Mouse (Mus musculus) myocyte (in vitro differentiated cells): ENCODE data around the gene Kif13a. TPM values are rescaled to one million over a fixed set of nuclear protein-coding genes. Genes with fewer than 3 reads are reported as not detected.
A peak's percentile ranks its signal among the peaks of the same experiment; 100 is the strongest.

Experiments
- H3K27me3 ChIP-seq: one replicate; pipeline ENCODE4 v1.6.1; 2011; ENCODE audit not compliant: control insufficient read depth, insufficient read depth, insufficient read length
- H3K36me3 ChIP-seq: one replicate; pipeline ENCODE4 v1.6.1; 2011; ENCODE audit not compliant: control insufficient read depth, insufficient read depth
- H3K4me2 ChIP-seq: one replicate; pipeline ENCODE4 v1.6.1; 2011; ENCODE audit warnings: low read depth, control low read depth
- H3K4me3 ChIP-seq: one replicate; pipeline ENCODE4 v1.5.1; 2011; ENCODE audit warnings: mild to moderate bottlenecking, control low read depth, moderate library complexity
- H3K79me2 ChIP-seq: one replicate; pipeline ENCODE4 v1.6.1; 2011; ENCODE audit not compliant: control insufficient read depth, insufficient read depth
- H3ac ChIP-seq: one replicate; pipeline ENCODE4 v1.6.1; 2011; ENCODE audit not compliant: control insufficient read depth, insufficient read length
- CEBPB ChIP-seq: IDR thresholded peaks from 2 replicates; pipeline ENCODE4 v1.6.1; 2011; ENCODE audit warnings: mild to moderate bottlenecking, moderate library complexity; ENCODE audit not compliant: poor library complexity, insufficient read depth, severe bottlenecking
- E2F4 ChIP-seq: IDR thresholded peaks from one replicate; pipeline ENCODE4 v1.6.1; 2011; ENCODE audit warnings: mild to moderate bottlenecking, control low read depth, moderate library complexity; ENCODE audit not compliant: insufficient read depth
- MAX ChIP-seq: IDR thresholded peaks from one replicate; pipeline ENCODE4 v1.6.1; 2011; ENCODE audit warnings: low read depth, mild to moderate bottlenecking, control low read depth
- MYOD1 ChIP-seq, 3 experiments: IDR thresholded peaks; one replicate each; pipeline ENCODE4 v1.6.1; 2011; ENCODE audit warnings: control low read depth in 2 of 3, low read depth in 2 of 3, mild to moderate bottlenecking in 2 of 3, moderate library complexity in 1 of 3; ENCODE audit not compliant: insufficient read length in 2 of 3, control insufficient read depth in 1 of 3
- MYOG ChIP-seq, 3 experiments: IDR thresholded peaks; one replicate each; pipeline ENCODE4 v1.6.1; 2011; ENCODE audit warnings: control low read depth in 2 of 3, low read depth in 2 of 3, mild to moderate bottlenecking in 2 of 3; ENCODE audit not compliant: insufficient read length in 2 of 3, control insufficient read depth in 1 of 3, insufficient read depth in 1 of 3
- POLR2A ChIP-seq: IDR thresholded peaks from one replicate; pipeline ENCODE4 v1.6.1; 2011; ENCODE audit warnings: low read depth, mild to moderate bottlenecking, control low read depth, moderate library complexity; ENCODE audit not compliant: insufficient read length
- POLR2AphosphoS2 ChIP-seq: IDR thresholded peaks from one replicate; pipeline ENCODE4 v1.6.1; 2011; ENCODE audit warnings: low read depth, control low read depth; ENCODE audit not compliant: insufficient read length
- REST ChIP-seq: IDR thresholded peaks from one replicate; pipeline ENCODE4 v1.6.1; 2011; ENCODE audit warnings: mild to moderate bottlenecking, control low read depth, moderate library complexity; ENCODE audit not compliant: insufficient read depth, insufficient read length
- SRF ChIP-seq: IDR thresholded peaks from one replicate; pipeline ENCODE4 v1.6.1; 2011; ENCODE audit warnings: low read depth; ENCODE audit not compliant: control insufficient read depth, insufficient read length
- TCF12 ChIP-seq: IDR thresholded peaks from one replicate; pipeline ENCODE4 v1.6.1; 2011; ENCODE audit warnings: mild to moderate bottlenecking, control low read depth; ENCODE audit not compliant: poor library complexity, insufficient read depth, severe bottlenecking
- TCF3 ChIP-seq: IDR thresholded peaks from one replicate; pipeline ENCODE4 v1.6.1; 2011; ENCODE audit warnings: low read depth, control low read depth; ENCODE audit not compliant: insufficient read length
- USF1 ChIP-seq: IDR thresholded peaks from one replicate; pipeline ENCODE4 v1.6.1; 2011; ENCODE audit warnings: low read depth, mild to moderate bottlenecking, control low read depth, moderate library complexity
- polyA plus RNA-seq: library from polyadenylated mRNA; unstranded; fragments of >200 nt; fragmentation: generic; extraction: Trizol; gene quantifications from one replicate; pipeline ENCODE4 v1.2.1, GENCODE M21; 2012; ENCODE audit warnings: missing spikeins

Gene Kif13a
- polyA plus RNA-seq, 1 experiment = 15.4 TPM

DNA sequence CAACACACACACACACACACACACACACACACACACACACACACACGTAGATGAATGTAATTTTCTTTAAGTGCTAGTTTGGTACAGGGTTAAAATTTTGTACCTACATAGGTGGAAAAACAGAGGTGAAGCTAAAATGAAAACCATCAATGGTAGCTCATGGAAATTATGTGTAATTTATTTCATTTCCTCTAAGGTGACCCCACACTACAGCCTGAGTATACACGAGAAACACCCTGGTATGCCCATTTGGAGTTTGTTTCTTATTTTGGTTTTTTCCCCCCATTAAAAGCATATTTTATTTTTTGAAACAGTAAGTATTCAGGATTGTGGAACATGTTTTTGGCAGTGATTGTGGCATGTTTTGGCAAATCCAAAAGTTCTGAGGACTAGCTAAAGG is 21.3 kb downstream of the Kif13a start:
- Histone ChIP-seq H3K4me3 (no peak overlapping the region), H3K79me2 (no peaks in the 10 kb centered on the region)

GRCm38 (mm10) chr13:46907861-46908260 is 21.8 kb downstream of the Kif13a start:
- no peaks in the 10 kb centered on the region for H3K36me3 ChIP-seq
- no peak for TF ChIP-seq POLR2AphosphoS2
- TF ChIP-seq MAX = no peak
- TF ChIP-seq USF1 = no peak
- TF ChIP-seq TCF12 = no peak
- no peak for TF ChIP-seq SRF
- TF ChIP-seq MYOG (IDR thresholded peaks at IDR 0.05; ENCODE audit: control insufficient read depth in 1 of 3, insufficient read depth in 1 of 3, insufficient read length in 2 of 3, low read depth in 2 of 3) = no peak
- no peak for TF ChIP-seq MYOD1 (IDR thresholded peaks at IDR 0.05; ENCODE audit: control insufficient read depth in 1 of 3, insufficient read length in 2 of 3, low read depth in 2 of 3)
- no peak for TF ChIP-seq CEBPB
- no peak for TF ChIP-seq TCF3
- TF ChIP-seq POLR2A = no peak
- TF ChIP-seq E2F4 = no peak
- no peaks in the 10 kb centered on the region for H3K27me3 ChIP-seq
- no peaks in the 10 kb centered on the region for H3K79me2 ChIP-seq
- peak overlapping the region; percentile 19 for H3K4me2 ChIP-seq
- no peak overlapping the region for H3K4me3 ChIP-seq
- no peak overlapping the region for H3ac ChIP-seq

More for the DNA sequence above, 21.3 kb downstream of the Kif13a start:
- H3K27me3 ChIP-seq = no peaks in the 10 kb centered on the region
- TF ChIP-seq SRF (no peak), TCF3 (no peak), E2F4 (no peak), MAX (no peak), CEBPB (no peak), POLR2A (no peak), REST (no peak), MYOG (IDR thresholded peaks at IDR 0.05; ENCODE audit: control insufficient read depth in 1 of 3, insufficient read depth in 1 of 3, insufficient read length in 2 of 3, low read depth in 2 of 3) (no peak), POLR2AphosphoS2 (no peak), USF1 (no peak), MYOD1 (IDR thresholded peaks at IDR 0.05; ENCODE audit: control insufficient read depth in 1 of 3, insufficient read length in 2 of 3, low read depth in 2 of 3) (no peak), TCF12 (no peak)
- H3ac ChIP-seq = no peak overlapping the region
- H3K4me2 ChIP-seq = no peak overlapping the region
- H3K36me3 ChIP-seq = no peaks in the 10 kb centered on the region

- Histone ChIP-seq H3K4me3 (no peak overlapping the region), H3K79me2 (no peaks in the 10 kb centered on the region), H3ac (no peak overlapping the region), H3K27me3 (no peaks in the 10 kb centered on the region), H3K36me3 (no peaks in the 10 kb centered on the region), H3K4me2 (no peak overlapping the region)
- TF ChIP-seq SRF (no peak), POLR2A (no peak), USF1 (no peak)
These were observed 22.6 kb downstream of the Kif13a start for GRCm38 (mm10) chr13:46907115-46907514.

- TF ChIP-seq MAX (no peak), MYOG (IDR thresholded peaks at IDR 0.05; ENCODE audit: control insufficient read depth in 1 of 3, insufficient read depth in 1 of 3, insufficient read length in 2 of 3, low read depth in 2 of 3) (no peak), REST (no peak), SRF (no peak)
- no peaks in the 10 kb centered on the region for H3K36me3 ChIP-seq
- H3K4me3 ChIP-seq = no peak overlapping the region
- H3K79me2 ChIP-seq = no peaks in the 10 kb centered on the region
- H3ac ChIP-seq = no peak overlapping the region
- H3K4me2 ChIP-seq = no peak overlapping the region
- H3K27me3 ChIP-seq = no peaks in the 10 kb centered on the region
These were observed 23.7 kb downstream of the Kif13a start for GRCm38 (mm10) chr13:46905971-46906370.

DNA sequence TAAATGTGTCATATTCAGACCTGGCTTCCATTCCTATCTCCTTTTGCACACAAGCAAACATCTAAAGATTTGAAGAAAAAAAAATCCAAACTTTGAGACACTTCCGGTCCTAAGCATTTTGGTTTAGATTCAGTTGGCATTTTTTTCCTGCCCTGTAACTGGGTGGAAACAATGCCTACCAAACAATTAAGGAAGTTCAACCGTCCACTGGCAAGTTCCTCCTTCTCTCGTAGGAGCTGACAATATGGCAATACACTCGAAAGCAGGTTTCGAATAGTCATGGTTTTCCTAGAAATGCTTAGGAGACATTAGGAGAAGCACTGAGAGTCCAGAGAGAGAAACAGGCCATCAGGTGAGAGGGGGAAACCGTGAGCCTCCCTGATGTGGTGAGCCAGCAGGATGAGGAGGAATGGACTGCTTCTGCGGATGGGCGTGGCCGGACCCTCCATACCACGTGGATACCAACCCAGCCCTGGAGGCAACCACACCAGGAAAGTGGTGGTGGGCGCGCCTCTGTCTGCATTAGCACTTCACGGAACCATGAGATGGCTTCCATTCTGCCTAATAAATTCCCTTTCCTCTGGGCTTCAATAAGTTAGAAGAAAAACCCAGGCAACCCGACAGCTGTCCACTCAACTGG is 24.6 kb downstream of the Kif13a start:
- Histone ChIP-seq H3K79me2 (no peaks in the 10 kb centered on the region), H3K27me3 (no peaks in the 10 kb centered on the region), H3K36me3 (no peaks in the 10 kb centered on the region), H3ac (no peak overlapping the region), H3K4me2 (no peak overlapping the region), H3K4me3 (no peak overlapping the region)
- no peak for TF ChIP-seq MAX
- no peak for TF ChIP-seq REST
- no peak for TF ChIP-seq CEBPB
- TF ChIP-seq POLR2AphosphoS2 = no peak
- TF ChIP-seq SRF = no peak
- no peak for TF ChIP-seq TCF3
- no peak for TF ChIP-seq MYOG (IDR thresholded peaks at IDR 0.05; ENCODE audit: control insufficient read depth in 1 of 3, insufficient read depth in 1 of 3, insufficient read length in 2 of 3, low read depth in 2 of 3)
- TF ChIP-seq POLR2A = no peak
- no peak for TF ChIP-seq USF1
